Mouse (Mus musculus) neutrophil, adult 59 days (primary cell): Measurements from ENCODE around the gene Cited2. TPM values are rescaled to one million over a fixed set of nuclear protein-coding genes. Genes with fewer than 3 reads are reported as not detected.

ENCODE experiments used
- total RNA-seq, 2 experiments: library from RNA; stranded (reverse); gene quantifications; 1 replicate in 1 of 2; 2 replicates in 1 of 2; pipeline ENCODE4 v1.2.4; 2023

The Cited2 gene
- 100 to 1,000 TPM; 112 to 129 TPM for total RNA-seq

DNA sequence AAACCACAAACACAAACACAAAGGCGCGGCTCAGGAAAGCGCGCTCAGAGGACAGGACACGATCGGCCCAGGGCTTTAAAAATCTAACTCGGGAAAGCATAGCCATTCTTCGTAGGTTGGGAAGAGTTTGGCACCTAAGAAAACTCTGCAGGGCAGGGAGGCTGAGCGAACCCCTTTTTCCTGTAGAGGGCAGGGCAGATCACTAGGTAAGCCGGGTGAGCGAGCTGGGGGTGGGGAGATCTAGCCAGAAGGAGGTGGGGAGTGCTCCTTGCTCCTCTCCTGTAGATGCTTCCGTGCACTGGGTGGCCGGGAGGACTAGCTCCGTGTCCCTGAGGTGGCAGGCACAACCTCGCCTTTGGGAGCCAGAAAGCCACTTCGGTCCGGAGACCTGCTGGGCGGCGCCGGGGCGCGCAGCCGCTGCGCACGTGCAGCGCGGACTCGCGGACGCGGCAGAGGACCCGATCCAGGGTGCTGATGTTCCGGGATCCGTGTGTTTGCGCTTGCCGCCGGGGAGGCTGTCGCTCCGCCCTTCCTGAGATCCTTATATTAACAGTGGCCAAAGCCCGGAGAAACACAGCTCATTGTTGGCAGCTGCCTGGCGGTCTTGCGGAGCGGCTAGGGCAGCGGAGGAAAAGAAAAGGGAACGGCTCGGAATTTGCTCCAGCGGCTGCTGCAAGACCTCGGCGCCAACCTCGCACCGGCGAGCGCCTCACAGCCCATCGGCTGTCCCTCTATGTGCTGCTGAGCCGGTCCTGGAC is at the start of gene Cited2:
TSS of gene Cited2 (plus strand) at position 566 of the 758 bp plus-strand sequence.

Other genes starting within 250 kb of the Cited2 start
- gene Txlnb, start 73.0 kb downstream of the Cited2 start, total RNA-seq: under 1 TPM; 0.44 to 0.51 TPM
- gene Heca, start 224.8 kb downstream of the Cited2 start, total RNA-seq: 10 to 100 TPM; 43.2 to 44.1 TPM